Mouse (Mus musculus) liver, embryonic 14.5 days (tissue): ENCODE data around the gene Nox1.

Experiments
- CTCF ChIP-seq: IDR thresholded peaks from 2 replicates; pipeline ENCODE4 v1.5.1; 2016; ENCODE audit warnings: antibody characterized with exemption, low read depth, control low read depth
- EP300 ChIP-seq: IDR thresholded peaks from 2 replicates; pipeline ENCODE4 v1.6.1; 2016; ENCODE audit warnings: antibody characterized with exemption, low read depth

DNA sequence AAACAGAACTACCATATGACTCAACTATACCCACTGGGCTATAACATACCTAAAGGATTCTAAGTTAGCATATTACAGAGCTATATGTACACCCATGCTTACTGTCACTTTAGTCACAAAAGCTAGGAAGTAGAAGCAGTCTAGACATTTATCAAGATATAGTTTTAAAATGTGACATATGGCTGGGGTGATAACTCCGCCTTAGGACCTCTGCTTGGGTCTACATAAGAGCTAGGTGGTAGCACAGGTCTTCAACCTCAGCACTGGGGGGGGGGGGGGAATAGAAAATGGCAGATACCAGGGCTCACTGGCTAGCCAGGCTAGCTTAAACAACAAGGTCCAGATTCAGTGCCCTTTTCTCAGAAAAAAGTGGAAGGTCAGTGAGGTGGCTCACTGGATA is 11.3 kb upstream of the Nox1 start:
- no peak for TF ChIP-seq CTCF
- no peak for TF ChIP-seq EP300
